Mouse (Mus musculus): Measurements from ENCODE around the gene Plekhb1. TPM values are rescaled to one million over a fixed set of nuclear protein-coding genes. Genes with fewer than 3 reads are reported as not detected.

Plekhb1 gene
- polyA plus RNA-seq, 1 experiment: 8.2 TPM

GRCm38 (mm10) chr7:100658093-100658578 lies 4.1 kb downstream of the Plekhb1 start:
- Histone ChIP-seq H3K4me1 (ENCODE audit: control insufficient read depth, insufficient read depth, insufficient read length, low read length) (0 out of 2 replicates have a peak, but pooled peaks cover 2% of the 10 kb centered on the region), H3K4me3 (ENCODE audit: low read depth, low read length) (peak overlapping the region; percentile 38), H3K27ac (ENCODE audit: insufficient read depth, low read depth, low read length) (no peak overlapping the region), H3K36me3 (ENCODE audit: control insufficient read depth, insufficient read depth, low read length) (no peaks in the 10 kb centered on the region), H3K27me3 (ENCODE audit: control insufficient read depth, insufficient read depth, low read length) (no peaks in the 10 kb centered on the region)
- WGBS: 13% methylated on average over 18 of the region's 18 CpGs
- no peak for TF ChIP-seq POLR2A (IDR thresholded peaks at IDR 0.05; ENCODE audit: low read depth, low read length)
- TF ChIP-seq CTCF (IDR thresholded peaks at IDR 0.05; ENCODE audit: extremely low read depth, insufficient read length, insufficient replicate concordance, low read depth, low read length): no peak

GRCm38 (mm10) chr7:100656739-100657138 lies 5.5 kb downstream of the Plekhb1 start:
- TF ChIP-seq POLR2A (IDR thresholded peaks at IDR 0.05; ENCODE audit: low read depth, low read length) (no peak), CTCF (IDR thresholded peaks at IDR 0.05; ENCODE audit: extremely low read depth, insufficient read length, insufficient replicate concordance, low read depth, low read length) (no peak)
- no peaks in the 10 kb centered on the region for H3K27me3 ChIP-seq (ENCODE audit: control insufficient read depth, insufficient read depth, low read length)
- no peak overlapping the region for H3K4me3 ChIP-seq (ENCODE audit: low read depth, low read length)
- 0 out of 2 replicates have a peak, but pooled peaks cover 2% of the 10 kb centered on the region for H3K4me1 ChIP-seq (ENCODE audit: control insufficient read depth, insufficient read depth, insufficient read length, low read length)
- H3K36me3 ChIP-seq (ENCODE audit: control insufficient read depth, insufficient read depth, low read length): no peaks in the 10 kb centered on the region
- WGBS: 78% methylated on average over 5 of the region's 5 CpGs
- no peak overlapping the region for H3K27ac ChIP-seq (ENCODE audit: insufficient read depth, low read depth, low read length)

GRCm38 (mm10) chr7:100654441-100654840 lies 7.8 kb downstream of the Plekhb1 start:
- WGBS: 88% methylated on average over 8 of the region's 8 CpGs
- Histone ChIP-seq H3K4me1 (ENCODE audit: control insufficient read depth, insufficient read depth, insufficient read length, low read length) (0 out of 2 replicates have a peak, but pooled peaks cover 2% of the 10 kb centered on the region), H3K27ac (ENCODE audit: insufficient read depth, low read depth, low read length) (no peak overlapping the region), H3K4me3 (ENCODE audit: low read depth, low read length) (no peak overlapping the region), H3K27me3 (ENCODE audit: control insufficient read depth, insufficient read depth, low read length) (no peaks in the 10 kb centered on the region), H3K36me3 (ENCODE audit: control insufficient read depth, insufficient read depth, low read length) (no peaks in the 10 kb centered on the region)
- TF ChIP-seq POLR2A (IDR thresholded peaks at IDR 0.05; ENCODE audit: low read depth, low read length): no peak
- TF ChIP-seq CTCF (IDR thresholded peaks at IDR 0.05; ENCODE audit: extremely low read depth, insufficient read length, insufficient replicate concordance, low read depth, low read length): no peak

GRCm38 (mm10) chr7:100653480-100654266 lies 8.5 kb downstream of the Plekhb1 start:
- Histone ChIP-seq H3K4me1 (ENCODE audit: control insufficient read depth, insufficient read depth, insufficient read length, low read length) (0 out of 2 replicates have a peak, but pooled peaks cover 2% of the 10 kb centered on the region), H3K27me3 (ENCODE audit: control insufficient read depth, insufficient read depth, low read length) (no peaks in the 10 kb centered on the region), H3K27ac (ENCODE audit: insufficient read depth, low read depth, low read length) (no peak overlapping the region), H3K36me3 (ENCODE audit: control insufficient read depth, insufficient read depth, low read length) (0 out of 2 replicates have a peak, but pooled peaks cover 1% of the 10 kb centered on the region), H3K4me3 (ENCODE audit: low read depth, low read length) (no peak overlapping the region)
- WGBS: 85% methylated on average over 9 of the region's 9 CpGs
- no peak for TF ChIP-seq POLR2A (IDR thresholded peaks at IDR 0.05; ENCODE audit: low read depth, low read length)
- TF ChIP-seq CTCF (IDR thresholded peaks at IDR 0.05; ENCODE audit: extremely low read depth, insufficient read length, insufficient replicate concordance, low read depth, low read length): no peak

GRCm38 (mm10) chr7:100651011-100651410 lies 11.2 kb downstream of the Plekhb1 start:
- Histone ChIP-seq H3K36me3 (ENCODE audit: control insufficient read depth, insufficient read depth, low read length) (0 out of 2 replicates have a peak, but pooled peaks cover 1% of the 10 kb centered on the region), H3K4me3 (ENCODE audit: low read depth, low read length) (no peak overlapping the region), H3K4me1 (ENCODE audit: control insufficient read depth, insufficient read depth, insufficient read length, low read length) (no peaks in the 10 kb centered on the region), H3K27me3 (ENCODE audit: control insufficient read depth, insufficient read depth, low read length) (no peaks in the 10 kb centered on the region), H3K27ac (ENCODE audit: insufficient read depth, low read depth, low read length) (no peak overlapping the region)
- TF ChIP-seq POLR2A (IDR thresholded peaks at IDR 0.05; ENCODE audit: low read depth, low read length) (no peak), CTCF (IDR thresholded peaks at IDR 0.05; ENCODE audit: extremely low read depth, insufficient read length, insufficient replicate concordance, low read depth, low read length) (no peak)
- 41% methylated on average over 4 of the region's 4 CpGs for WGBS

- Histone ChIP-seq H3K4me3 (ENCODE audit: low read depth, low read length) (no peak overlapping the region), H3K27me3 (ENCODE audit: control insufficient read depth, insufficient read depth, low read length) (no peaks in the 10 kb centered on the region), H3K27ac (ENCODE audit: insufficient read depth, low read depth, low read length) (no peak overlapping the region), H3K36me3 (ENCODE audit: control insufficient read depth, insufficient read depth, low read length) (0 out of 2 replicates have a peak, but pooled peaks cover 1% of the 10 kb centered on the region), H3K4me1 (ENCODE audit: control insufficient read depth, insufficient read depth, insufficient read length, low read length) (no peaks in the 10 kb centered on the region)
- TF ChIP-seq POLR2A (IDR thresholded peaks at IDR 0.05; ENCODE audit: low read depth, low read length) (no peak), CTCF (IDR thresholded peaks at IDR 0.05; ENCODE audit: extremely low read depth, insufficient read length, insufficient replicate concordance, low read depth, low read length) (no peak)
- WGBS: 79% methylated on average over 6 of the region's 6 CpGs
Measured at GRCm38 (mm10) chr7:100650421-100650820, 11.8 kb downstream of the Plekhb1 start.

GRCm38 (mm10) chr7:100649826-100650225 lies 12.4 kb downstream of the Plekhb1 start:
- H3K27me3 ChIP-seq (ENCODE audit: control insufficient read depth, insufficient read depth, low read length): no peaks in the 10 kb centered on the region
- 0 out of 2 replicates have a peak, but pooled peaks cover 1% of the 10 kb centered on the region for H3K36me3 ChIP-seq (ENCODE audit: control insufficient read depth, insufficient read depth, low read length)
- WGBS: 79% methylated on average over 8 of the region's 8 CpGs
- H3K4me3 ChIP-seq (ENCODE audit: low read depth, low read length): no peak overlapping the region
- no peak for TF ChIP-seq POLR2A (IDR thresholded peaks at IDR 0.05; ENCODE audit: low read depth, low read length)
- no peak for TF ChIP-seq CTCF (IDR thresholded peaks at IDR 0.05; ENCODE audit: extremely low read depth, insufficient read length, insufficient replicate concordance, low read depth, low read length)
- H3K4me1 ChIP-seq (ENCODE audit: control insufficient read depth, insufficient read depth, insufficient read length, low read length): no peaks in the 10 kb centered on the region
- no peak overlapping the region for H3K27ac ChIP-seq (ENCODE audit: insufficient read depth, low read depth, low read length)
